Mouse (Mus musculus): ENCODE measurements around the gene 1700021F05Rik. TPM values are rescaled to one million over a fixed set of nuclear protein-coding genes. Genes with fewer than 3 reads are reported as not detected.

1700021F05Rik gene
- polyA plus RNA-seq, 1 experiment from 2014 or later: 65.9 TPM

- Histone ChIP-seq H3K36me3 (ENCODE audit: control insufficient read depth, insufficient read depth, low read length) (no peaks in the 10 kb centered on the region), H3K27me3 (replicated peaks; ENCODE audit: control insufficient read depth, insufficient read depth, low read length) (no peaks in the 10 kb centered on the region), H3K27ac (ENCODE audit: low read depth) (peak overlapping the region; percentile 98), H3K4me1 (replicated peaks; ENCODE audit: control insufficient read depth, insufficient read depth, low read length) (peaks cover 25% of the 10 kb centered on the region; the same call in 1 of the 2 replicates), H3K4me2 (ENCODE audit: low read length) (peak overlapping the region; percentile 88), H3K9ac (ENCODE audit: low read length) (peak overlapping the region; percentile 98), H3K9me3 (ENCODE audit: control insufficient read depth, low read length) (no peaks in the 10 kb centered on the region), H3K4me3 (ENCODE audit: low read depth, low read length) (peak overlapping the region; percentile 77)
- 1% methylated on average over 42 of the region's 42 CpGs for WGBS
- ATAC-seq (replicated peaks; ENCODE audit: low FRiP score, low TSS enrichment, low read depth) (peak; percentile 41), DNase-seq (ENCODE audit: low spot score) (peak; percentile 86)
Observed at GRCm38 (mm10) chr10:43477865-43478681, 62.7 kb downstream of the 1700021F05Rik start.

- Histone ChIP-seq H3K9ac (ENCODE audit: low read length) (peak overlapping the region; percentile 98), H3K4me3 (ENCODE audit: low read depth, low read length) (peak overlapping the region; percentile 77), H3K27ac (ENCODE audit: low read depth) (peak overlapping the region; percentile 98; the same call in 1 of the 2 replicates), H3K36me3 (ENCODE audit: control insufficient read depth, insufficient read depth, low read length) (no peaks in the 10 kb centered on the region), H3K27me3 (replicated peaks; ENCODE audit: control insufficient read depth, insufficient read depth, low read length) (no peaks in the 10 kb centered on the region), H3K9me3 (ENCODE audit: control insufficient read depth, low read length) (no peaks in the 10 kb centered on the region), H3K4me1 (replicated peaks; ENCODE audit: control insufficient read depth, insufficient read depth, low read length) (peaks cover 20% of the 10 kb centered on the region; the same call in 1 of the 2 replicates), H3K4me2 (ENCODE audit: low read length) (peak overlapping the region; percentile 88)
- WGBS: 16% methylated on average over 9 of the region's 9 CpGs
- no peak for ATAC-seq (replicated peaks; ENCODE audit: low FRiP score, low TSS enrichment, low read depth)
- DNase-seq (ENCODE audit: low spot score): no peak
Observed at GRCm38 (mm10) chr10:43477459-43477858, 63.3 kb downstream of the 1700021F05Rik start.

DNA sequence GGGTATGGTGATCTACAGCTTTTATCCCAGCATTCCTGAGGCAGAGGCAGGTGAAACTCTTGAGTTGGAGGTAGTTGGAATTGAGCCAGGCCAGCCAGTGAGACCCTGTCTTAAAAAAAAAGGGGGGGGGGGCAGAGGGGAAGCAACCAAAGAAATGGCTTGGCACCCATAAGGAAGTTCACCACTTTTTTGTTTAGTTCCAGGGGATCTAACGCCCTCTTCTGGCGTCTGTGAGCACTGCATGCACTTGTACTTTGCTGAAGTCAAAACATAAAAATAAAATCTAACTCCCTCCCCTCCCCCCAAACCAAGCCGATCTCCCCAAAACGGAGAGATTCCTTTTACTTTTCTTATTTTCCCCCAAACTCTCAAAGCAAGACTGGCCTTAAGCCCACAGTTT, 65.4 kb downstream of the 1700021F05Rik start:
- ATAC-seq (replicated peaks; ENCODE audit: low FRiP score, low TSS enrichment, low read depth) (no peak), DNase-seq (ENCODE audit: low spot score) (no peak)
- H3K27ac ChIP-seq (ENCODE audit: low read depth): no peak overlapping the region
- WGBS: 68% methylated on average over 4 of the region's 4 CpGs
- H3K9me3 ChIP-seq (ENCODE audit: control insufficient read depth, low read length): no peaks in the 10 kb centered on the region
- H3K27me3 ChIP-seq (replicated peaks; ENCODE audit: control insufficient read depth, insufficient read depth, low read length): no peaks in the 10 kb centered on the region
- no peak overlapping the region for H3K4me2 ChIP-seq (ENCODE audit: low read length)
- H3K36me3 ChIP-seq (ENCODE audit: control insufficient read depth, insufficient read depth, low read length): no peaks in the 10 kb centered on the region
- no peak overlapping the region for H3K4me3 ChIP-seq (ENCODE audit: low read depth, low read length)
- H3K4me1 ChIP-seq (replicated peaks; ENCODE audit: control insufficient read depth, insufficient read depth, low read length): peaks cover 10% of the 10 kb centered on the region; the same call in 1 of the 2 replicates
- no peak overlapping the region for H3K9ac ChIP-seq (ENCODE audit: low read length)

Other genes with a start within 250 kb of the 1700021F05Rik start
- gene Bend3, start 62.2 kb downstream of the 1700021F05Rik start, polyA plus RNA-seq (2014; fragmentation: Nextera tagmentation; extraction: Ambion mirVana): 4.2 and 5.3 TPM in 2 replicates
- gene Gm9803, start 16.9 kb downstream of the 1700021F05Rik start, polyA plus RNA-seq (2014; fragmentation: Nextera tagmentation; extraction: Ambion mirVana): 7.8 and 19.0 TPM in 2 replicates
- gene Cd24a, start 37.3 kb upstream of the 1700021F05Rik start, polyA plus RNA-seq (2014; fragmentation: Nextera tagmentation; extraction: Ambion mirVana): 254 and 287 TPM in 2 replicates

Measured in intestine, embryonic 14.5 days (tissue).